Mouse (Mus musculus): ENCODE data around the gene Gast. TPM values are rescaled to one million over a fixed set of nuclear protein-coding genes. Genes with fewer than 3 reads are reported as not detected.
A peak's percentile ranks its signal among the peaks of the same experiment; 100 is the strongest.
"Not testable (repeated sequence)": the region's sequence is repeated elsewhere in the genome, so short reads cannot be mapped to it uniquely, and the experiment has no call there.

Gast gene
- total and polyA plus RNA-seq, 3 experiments = not detected

DNA sequence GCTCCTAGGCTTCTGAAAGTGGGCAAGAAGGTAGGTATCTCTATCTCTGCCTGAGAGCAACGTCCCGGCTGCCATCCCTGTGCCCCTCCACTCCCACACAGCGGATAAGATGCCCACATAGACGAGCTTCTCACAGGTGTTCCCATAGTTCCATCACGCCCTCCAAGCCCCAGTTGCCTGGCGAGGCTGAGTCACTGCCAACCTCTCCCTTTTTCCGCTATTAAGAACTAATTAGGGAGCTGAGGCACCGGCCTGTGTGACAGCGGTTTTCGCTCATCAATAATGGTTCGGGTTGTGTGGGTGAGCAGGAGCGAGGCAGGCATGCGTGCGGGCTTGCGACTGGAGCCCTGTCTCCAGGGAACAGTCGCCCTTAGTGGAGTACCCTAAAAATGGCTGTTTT, 4.0 kb upstream of the Gast start:
- Histone ChIP-seq H3K36me3 (replicated peaks in 1 of 2; ENCODE audit: control insufficient read depth in 1 of 2, insufficient read depth in 1 of 2, low read length in 1 of 2) (no peaks in the 10 kb centered on the region), H3K79me2 (replicated peaks; ENCODE audit: control insufficient read depth, extremely low read depth, insufficient read depth, poor library complexity, severe bottlenecking) (no peaks in the 10 kb centered on the region), H3K4me3 (replicated peaks in 1 of 3; ENCODE audit: low read depth in 2 of 3, low read length in 2 of 3, poor library complexity in 1 of 3) (no peak overlapping the region), H3K4me2 (ENCODE audit: insufficient read depth, low read depth, poor library complexity, severe bottlenecking) (no peak overlapping the region), H3K4me1 (ENCODE audit: control insufficient read depth in 1 of 2, insufficient read depth in 2 of 2) (peaks cover 4 to 9% of the 10 kb centered on the region in 2 experiments; a peak in 3 of 4 replicates), H3K27me3 (replicated peaks) (peaks cover 38% of the 10 kb centered on the region), H3K9me3 (replicated peaks; ENCODE audit: low read length) (no peaks in the 10 kb centered on the region), H3K27ac (ENCODE audit: insufficient read depth, low read depth) (no peak overlapping the region), H3K9ac (ENCODE audit: insufficient read depth, low read depth) (no peak overlapping the region)
- DNase-seq (ENCODE audit: extremely low read depth) = no peak
- dilution Hi-C loops (cut with MboI; ENCODE audit: extremely low pct_ligation_motif_present, extremely low pct_unique_long_range_greater_than_20kb, low sequenced_read_pairs) (no loop called here), in situ Hi-C loops (cut with MboI; ENCODE audit: low pct_ligation_motif_present, low pct_unique_long_range_greater_than_20kb, low sequenced_read_pairs) (no loop called here)
- TF ChIP-seq MYC (IDR thresholded peaks at IDR 0.05; ENCODE audit: low read depth, low read length) = no peak
- no peak for TF ChIP-seq ZMIZ1 (IDR thresholded peaks at IDR 0.05; ENCODE audit: low read depth, low read length)
- TF ChIP-seq PAX5 (IDR thresholded peaks at IDR 0.05; ENCODE audit: low read length) = no peak
- TF ChIP-seq CHD1 (IDR thresholded peaks at IDR 0.05; ENCODE audit: low read depth, low read length) = no peak
- no peak for TF ChIP-seq E2F4 (IDR thresholded peaks at IDR 0.05; ENCODE audit: insufficient replicate concordance, low read depth, low read length)
- TF ChIP-seq MAZ (IDR thresholded peaks at IDR 0.05; ENCODE audit: low read depth, low read length) = no peak
- no peak for TF ChIP-seq ZKSCAN1 (IDR thresholded peaks at IDR 0.05; ENCODE audit: borderline replicate concordance, low read depth, low read length)
- no peak for TF ChIP-seq TCF12 (IDR thresholded peaks at IDR 0.05; ENCODE audit: low read depth, low read length)
- TF ChIP-seq USF1 (IDR thresholded peaks at IDR 0.05; ENCODE audit: low read depth, low read length) = no peak
- no peak for TF ChIP-seq CHD2 (IDR thresholded peaks at IDR 0.05; ENCODE audit: low read length)
- TF ChIP-seq HCFC1 (IDR thresholded peaks at IDR 0.05; ENCODE audit: low read depth, low read length) = no peak
- TF ChIP-seq ZNF384 (IDR thresholded peaks at IDR 0.05; ENCODE audit: low read depth, low read length) = no peak

GRCm38 (mm10) chr11:100330816-100331375, 3.3 kb upstream of the Gast start:
- H3K27ac ChIP-seq (ENCODE audit: insufficient read depth, low read depth); dilution Hi-C loops (cut with MboI; ENCODE audit: extremely low pct_ligation_motif_present, extremely low pct_unique_long_range_greater_than_20kb, low sequenced_read_pairs); H3K9me3 ChIP-seq (replicated peaks; ENCODE audit: low read length); H3K4me3 ChIP-seq (replicated peaks in 1 of 3; ENCODE audit: low read depth in 2 of 3, low read length in 2 of 3, poor library complexity in 1 of 3); DNase-seq (ENCODE audit: extremely low read depth); H3K36me3 ChIP-seq (replicated peaks in 1 of 2; ENCODE audit: control insufficient read depth in 1 of 2, insufficient read depth in 1 of 2, low read length in 1 of 2); H3K9ac ChIP-seq (ENCODE audit: insufficient read depth, low read depth); in situ Hi-C loops (cut with MboI; ENCODE audit: low pct_ligation_motif_present, low pct_unique_long_range_greater_than_20kb, low sequenced_read_pairs); H3K79me2 ChIP-seq (replicated peaks; ENCODE audit: control insufficient read depth, extremely low read depth, insufficient read depth, poor library complexity, severe bottlenecking); H3K4me2 ChIP-seq (ENCODE audit: insufficient read depth, low read depth, poor library complexity, severe bottlenecking); H3K4me1 ChIP-seq (ENCODE audit: control insufficient read depth in 1 of 2, insufficient read depth in 2 of 2): not testable (repeated sequence)
- peak; percentile 50 for TF ChIP-seq ZNF384 (IDR thresholded peaks at IDR 0.05; ENCODE audit: low read depth, low read length)
- peaks cover 41% of the 10 kb centered on the region for H3K27me3 ChIP-seq (replicated peaks)

Data from CH12.LX (cell line).